Mouse (Mus musculus) gonadal fat pad, adult 2 months (tissue): ENCODE data around the gene Rab25. TPM values are rescaled to one million over a fixed set of nuclear protein-coding genes. Genes with fewer than 3 reads are reported as not detected.
"Not testable (repeated sequence)": the region's sequence is repeated elsewhere in the genome, so short reads cannot be mapped to it uniquely, and the experiment has no call there.

ENCODE experiments used
- DNase-seq: peaks from one replicate; pipeline ENCODE4 v3.0.0-alpha.2; 2012; ENCODE audit warnings: low read depth
- polyA plus RNA-seq: library from polyadenylated mRNA; depleted of rRNA; stranded (reverse); fragments of >200 nt; gene quantifications from 2 replicates; pipeline ENCODE4 v1.2.3, GENCODE M21; 2012; rRNA removed

Gene Rab25
- polyA plus RNA-seq = 75.6 and 92.5 TPM in 2 replicates

- no peak for DNase-seq
Observed at GRCm38 (mm10) chr3:88548180-88548917, at the start of gene Rab25. TSS of gene Rab25 (minus strand) at chr3:88548300.

- not testable (repeated sequence) for DNase-seq
Observed at GRCm38 (mm10) chr3:88596547-88596946, 48.4 kb upstream of the Rab25 start.

DNA sequence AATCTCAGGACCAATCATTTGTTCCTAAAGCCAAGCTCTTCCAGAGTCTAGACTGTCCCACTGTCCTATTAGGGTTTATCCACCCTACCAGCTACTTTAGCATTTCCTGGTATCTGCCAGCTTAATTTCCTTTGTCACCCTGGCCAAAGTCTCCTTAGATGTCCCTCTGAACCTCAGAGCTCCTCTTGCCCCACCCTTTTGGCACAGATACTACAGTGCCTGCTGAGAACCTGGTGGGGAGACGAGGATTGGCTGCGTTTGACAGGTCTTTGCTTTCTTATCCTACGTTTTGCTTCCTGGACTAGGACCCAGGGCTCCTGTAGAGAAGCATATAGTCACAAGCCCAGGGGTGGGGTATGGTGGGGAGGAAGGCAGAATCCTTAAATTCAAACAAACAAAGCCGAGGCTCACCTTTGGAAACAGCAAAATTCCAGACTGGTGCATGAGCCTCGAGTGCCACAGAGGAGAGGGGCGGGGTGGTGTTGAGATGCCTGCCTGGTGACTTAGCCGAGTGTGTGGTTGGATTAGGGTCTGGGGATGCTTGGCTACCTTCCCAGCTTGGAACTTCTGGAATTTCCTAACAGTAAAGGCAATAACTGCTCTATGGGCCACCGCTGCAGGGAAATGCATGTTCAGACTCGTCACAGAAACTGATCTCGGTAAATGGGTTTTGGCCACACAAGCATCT is 45.9 kb upstream of the Rab25 start:
- DNase-seq = peak; percentile 73

DNA sequence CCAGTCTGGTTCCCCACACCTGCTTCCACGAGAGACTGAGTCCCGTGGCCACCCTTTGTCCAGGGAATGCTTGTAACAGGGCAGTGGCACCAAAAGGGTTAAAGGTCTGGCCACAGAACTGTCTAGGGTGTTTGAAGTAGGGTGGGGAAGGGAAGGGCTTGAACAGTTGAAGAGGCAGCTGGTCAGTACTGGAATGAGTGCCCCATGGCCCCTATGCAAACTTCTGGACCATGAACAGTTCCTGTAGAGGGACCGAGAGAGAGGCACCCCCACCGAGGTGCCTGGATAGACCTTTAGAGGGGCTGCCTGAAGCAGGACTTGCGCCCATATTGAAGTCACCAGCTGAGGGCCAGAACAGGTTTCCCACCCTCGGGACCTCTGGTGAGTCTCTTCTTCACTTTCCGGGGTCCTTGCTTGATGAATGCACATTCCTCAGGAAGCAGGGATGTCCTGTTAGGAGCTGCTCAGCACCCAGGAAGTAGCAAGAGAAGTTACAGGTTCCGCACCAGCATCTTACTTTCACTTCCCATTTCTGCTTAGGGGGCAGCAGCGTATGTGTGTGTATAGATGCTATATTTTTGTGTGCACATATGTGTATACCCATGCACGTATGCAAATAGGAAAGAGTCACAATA is 45.0 kb upstream of the Rab25 start:
- DNase-seq = no peak

GRCm38 (mm10) chr3:88591950-88592731 is 44.0 kb upstream of the Rab25 start:
- DNase-seq = peak; percentile 83

GRCm38 (mm10) chr3:88591044-88591443 is 42.9 kb upstream of the Rab25 start:
- no peak for DNase-seq

DNA sequence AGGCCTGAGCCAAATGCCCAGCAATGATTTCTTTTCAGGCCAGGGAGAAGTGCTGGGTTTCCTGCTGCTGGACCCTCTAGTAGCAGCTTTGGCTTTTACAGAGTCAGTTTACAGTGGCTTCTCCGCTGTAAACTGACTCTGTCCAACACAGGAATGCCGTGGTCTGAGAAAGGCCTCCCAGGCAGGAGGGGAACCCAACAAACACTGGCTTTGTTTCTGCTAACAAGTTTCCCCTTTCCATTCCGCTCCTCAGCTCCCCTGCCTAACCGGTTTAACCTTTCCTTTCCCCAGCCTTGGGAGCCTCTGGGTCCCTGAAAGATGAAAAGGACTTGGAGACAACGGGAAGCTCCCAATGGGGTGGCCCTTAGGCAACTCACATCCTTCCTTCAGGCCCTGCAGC is 42.1 kb upstream of the Rab25 start:
- no peak for DNase-seq

- DNase-seq = no peak
Observed at GRCm38 (mm10) chr3:88586640-88587039, 38.5 kb upstream of the Rab25 start.

DNA sequence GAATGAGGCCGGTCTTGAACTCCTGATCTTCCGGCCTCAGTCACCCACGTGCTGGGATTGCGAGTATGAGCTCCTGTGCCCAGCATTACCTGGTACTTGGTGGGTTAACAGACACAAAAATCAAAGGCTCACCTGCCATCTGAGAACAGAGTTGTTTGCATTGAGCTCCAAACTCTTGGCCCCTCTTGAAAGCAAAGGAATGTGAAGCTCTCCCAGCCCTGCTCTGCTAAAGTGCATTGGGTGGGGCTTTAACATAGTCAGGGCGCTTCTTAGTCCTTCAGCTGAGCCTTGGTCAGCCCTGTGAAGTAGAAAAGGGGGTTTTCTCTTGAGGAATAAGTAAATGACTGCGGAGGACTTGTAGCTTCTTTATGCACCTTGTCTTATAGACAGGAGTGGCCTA is 37.7 kb upstream of the Rab25 start:
- DNase-seq = no peak

- no peak for DNase-seq
Observed at GRCm38 (mm10) chr3:88579454-88580117, 31.5 kb upstream of the Rab25 start.

DNA sequence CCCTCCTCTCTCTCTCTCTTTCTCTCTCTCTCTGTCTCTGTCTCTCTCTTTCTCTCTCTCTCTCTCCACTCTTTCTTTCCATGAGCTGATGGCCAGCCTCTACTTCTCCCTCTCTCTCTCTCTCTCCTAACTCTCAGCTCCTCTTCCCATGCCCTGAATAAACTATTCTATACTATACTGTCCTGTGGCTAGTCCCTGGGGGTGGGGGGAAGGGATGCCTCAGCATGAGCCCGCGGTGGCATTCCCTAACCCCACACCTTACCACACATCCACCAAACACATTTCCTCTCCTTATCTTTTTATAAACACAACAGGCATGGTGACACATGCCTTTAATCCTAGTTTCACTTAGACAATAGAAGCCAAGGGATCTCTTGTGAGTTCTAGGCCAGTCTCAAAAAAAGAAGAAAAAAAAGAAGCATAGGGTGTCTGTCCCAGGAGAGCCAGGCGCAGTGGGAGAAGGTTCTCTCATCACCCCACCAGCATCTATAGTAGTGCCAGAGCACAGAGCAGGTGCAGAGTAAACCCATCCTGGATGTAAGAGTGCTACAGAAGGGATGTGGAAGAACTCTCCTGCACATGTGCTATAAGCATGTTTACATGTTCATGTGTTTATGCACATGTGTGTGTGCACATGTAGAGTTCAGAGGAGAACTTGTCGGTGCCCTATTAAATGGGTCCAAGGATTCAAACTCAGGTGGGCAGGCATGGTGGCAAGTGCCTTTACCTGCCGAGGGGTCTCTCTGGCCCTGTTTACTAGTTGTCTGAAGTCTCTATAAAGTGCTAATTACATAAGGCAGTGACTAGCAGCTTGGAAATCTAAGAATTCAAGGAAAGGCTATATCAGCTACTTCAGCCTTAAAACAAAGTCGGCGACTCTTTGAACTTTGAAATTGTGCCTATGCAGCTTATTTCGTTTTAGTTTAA is 30.7 kb upstream of the Rab25 start:
- no peak for DNase-seq

DNA sequence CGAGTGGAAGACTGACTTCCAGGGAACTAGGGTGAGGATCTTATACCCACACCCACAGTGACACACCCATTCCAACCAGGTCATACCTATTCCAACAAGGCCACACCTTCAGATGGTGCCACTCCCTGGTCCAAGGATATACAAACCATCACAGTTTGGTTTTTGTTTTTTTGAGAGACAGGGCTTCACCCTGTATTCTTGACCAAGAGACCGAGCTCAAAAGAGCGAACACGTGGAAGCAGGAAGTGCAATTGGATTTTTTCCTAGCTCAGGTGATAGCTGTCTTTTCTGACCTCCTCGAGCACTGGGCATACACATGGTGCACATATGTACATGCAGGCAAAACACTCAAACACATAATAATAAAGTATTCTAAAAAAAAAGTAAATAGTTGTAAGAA is 29.7 kb upstream of the Rab25 start:
- DNase-seq = not testable (repeated sequence)

- no peak for DNase-seq
Observed at GRCm38 (mm10) chr3:88575540-88575939, 27.4 kb upstream of the Rab25 start, which contains the start of gene Ssr2. TSS of gene Ssr2 (plus strand) at chr3:88575876.

GRCm38 (mm10) chr3:88573810-88574209 is 25.7 kb upstream of the Rab25 start:
- DNase-seq = no peak

- DNase-seq = no peak
Observed at GRCm38 (mm10) chr3:88572835-88573234, 24.7 kb upstream of the Rab25 start.

DNA sequence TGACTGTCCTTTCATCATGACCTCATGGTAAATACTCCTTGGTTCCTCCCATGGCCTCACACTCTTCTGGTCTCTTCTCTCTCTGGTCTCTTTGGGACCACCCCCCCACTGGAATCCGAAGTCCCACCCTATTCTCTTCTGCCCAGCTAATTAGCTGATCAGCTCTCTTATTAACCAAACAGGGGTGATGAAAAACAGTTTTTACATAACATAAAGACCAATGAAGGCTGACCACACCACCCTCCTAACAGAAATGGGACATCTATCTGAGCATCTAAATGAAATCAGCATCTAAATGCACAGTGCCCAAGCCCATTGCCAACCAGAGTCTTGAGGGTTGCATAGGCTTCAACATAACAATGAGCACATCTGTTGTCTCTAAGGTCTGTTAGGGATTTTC is 23.8 kb upstream of the Rab25 start:
- DNase-seq = no peak

- DNase-seq = no peak
Observed at GRCm38 (mm10) chr3:88570341-88570740, 22.2 kb upstream of the Rab25 start.

DNA sequence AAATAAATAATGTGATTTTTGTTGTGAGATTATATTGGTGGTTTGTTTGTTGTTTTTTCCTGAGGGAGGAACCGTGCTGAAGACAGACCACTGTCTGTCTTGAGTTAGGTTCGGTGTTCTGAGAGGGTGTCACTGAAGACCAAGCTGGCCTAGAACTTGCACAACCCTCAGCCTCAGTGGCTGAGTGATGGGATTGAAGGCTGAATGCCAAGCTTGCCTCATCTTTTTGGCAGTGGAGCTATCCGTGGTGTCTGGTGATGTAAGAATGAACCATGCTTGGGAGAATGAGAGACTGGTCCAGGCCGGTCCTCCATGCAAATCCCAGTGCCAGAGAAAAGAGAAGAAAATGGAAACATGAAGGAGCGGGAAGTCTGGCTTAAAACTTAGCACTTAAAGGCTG is 21.6 kb upstream of the Rab25 start:
- DNase-seq = no peak

- no peak for DNase-seq
Observed at GRCm38 (mm10) chr3:88569093-88569492, 21.0 kb upstream of the Rab25 start.

GRCm38 (mm10) chr3:88568615-88569014 is 20.5 kb upstream of the Rab25 start:
- DNase-seq = no peak
